Mouse (Mus musculus) myocyte (in vitro differentiated cells): ENCODE results near the gene Plekha7. TPM values are rescaled to one million over a fixed set of nuclear protein-coding genes. Genes with fewer than 3 reads are reported as not detected.

Experiments
- H3K27me3 ChIP-seq: one replicate; pipeline ENCODE4 v1.6.1; 2011; ENCODE audit not compliant: control insufficient read depth, insufficient read depth, insufficient read length
- H3K36me3 ChIP-seq: one replicate; pipeline ENCODE4 v1.6.1; 2011; ENCODE audit not compliant: control insufficient read depth, insufficient read depth
- H3K4me2 ChIP-seq: one replicate; pipeline ENCODE4 v1.6.1; 2011; ENCODE audit warnings: low read depth, control low read depth
- H3K4me3 ChIP-seq: one replicate; pipeline ENCODE4 v1.5.1; 2011; ENCODE audit warnings: mild to moderate bottlenecking, control low read depth, moderate library complexity
- H3K79me2 ChIP-seq: one replicate; pipeline ENCODE4 v1.6.1; 2011; ENCODE audit not compliant: control insufficient read depth, insufficient read depth
- H3ac ChIP-seq: one replicate; pipeline ENCODE4 v1.6.1; 2011; ENCODE audit not compliant: control insufficient read depth, insufficient read length
- CEBPB ChIP-seq: IDR thresholded peaks from 2 replicates; pipeline ENCODE4 v1.6.1; 2011; ENCODE audit warnings: mild to moderate bottlenecking, moderate library complexity; ENCODE audit not compliant: poor library complexity, insufficient read depth, severe bottlenecking
- E2F4 ChIP-seq: IDR thresholded peaks from one replicate; pipeline ENCODE4 v1.6.1; 2011; ENCODE audit warnings: mild to moderate bottlenecking, control low read depth, moderate library complexity; ENCODE audit not compliant: insufficient read depth
- MAX ChIP-seq: IDR thresholded peaks from one replicate; pipeline ENCODE4 v1.6.1; 2011; ENCODE audit warnings: low read depth, mild to moderate bottlenecking, control low read depth
- MYOD1 ChIP-seq, 3 experiments: IDR thresholded peaks; one replicate each; pipeline ENCODE4 v1.6.1; 2011; ENCODE audit warnings: control low read depth in 2 of 3, low read depth in 2 of 3, mild to moderate bottlenecking in 2 of 3, moderate library complexity in 1 of 3; ENCODE audit not compliant: insufficient read length in 2 of 3, control insufficient read depth in 1 of 3
- MYOG ChIP-seq, 3 experiments: IDR thresholded peaks; one replicate each; pipeline ENCODE4 v1.6.1; 2011; ENCODE audit warnings: control low read depth in 2 of 3, low read depth in 2 of 3, mild to moderate bottlenecking in 2 of 3; ENCODE audit not compliant: insufficient read length in 2 of 3, control insufficient read depth in 1 of 3, insufficient read depth in 1 of 3
- POLR2A ChIP-seq: IDR thresholded peaks from one replicate; pipeline ENCODE4 v1.6.1; 2011; ENCODE audit warnings: low read depth, mild to moderate bottlenecking, control low read depth, moderate library complexity; ENCODE audit not compliant: insufficient read length
- POLR2AphosphoS2 ChIP-seq: IDR thresholded peaks from one replicate; pipeline ENCODE4 v1.6.1; 2011; ENCODE audit warnings: low read depth, control low read depth; ENCODE audit not compliant: insufficient read length
- REST ChIP-seq: IDR thresholded peaks from one replicate; pipeline ENCODE4 v1.6.1; 2011; ENCODE audit warnings: mild to moderate bottlenecking, control low read depth, moderate library complexity; ENCODE audit not compliant: insufficient read depth, insufficient read length
- SRF ChIP-seq: IDR thresholded peaks from one replicate; pipeline ENCODE4 v1.6.1; 2011; ENCODE audit warnings: low read depth; ENCODE audit not compliant: control insufficient read depth, insufficient read length
- TCF12 ChIP-seq: IDR thresholded peaks from one replicate; pipeline ENCODE4 v1.6.1; 2011; ENCODE audit warnings: mild to moderate bottlenecking, control low read depth; ENCODE audit not compliant: poor library complexity, insufficient read depth, severe bottlenecking
- TCF3 ChIP-seq: IDR thresholded peaks from one replicate; pipeline ENCODE4 v1.6.1; 2011; ENCODE audit warnings: low read depth, control low read depth; ENCODE audit not compliant: insufficient read length
- USF1 ChIP-seq: IDR thresholded peaks from one replicate; pipeline ENCODE4 v1.6.1; 2011; ENCODE audit warnings: low read depth, mild to moderate bottlenecking, control low read depth, moderate library complexity
- polyA plus RNA-seq: library from polyadenylated mRNA; unstranded; fragments of >200 nt; fragmentation: generic; extraction: Trizol; gene quantifications from one replicate; pipeline ENCODE4 v1.2.1, GENCODE M21; 2012; ENCODE audit warnings: missing spikeins

The Plekha7 gene
- polyA plus RNA-seq, 1 experiment, result 2.6 TPM

GRCm38 (mm10) chr7:116278280-116278679, 29.9 kb downstream of the Plekha7 start:
- Histone ChIP-seq H3K4me3 (no peak overlapping the region), H3K79me2 (no peaks in the 10 kb centered on the region), H3K4me2 (no peak overlapping the region), H3ac (no peak overlapping the region), H3K27me3 (peaks cover 42% of the 10 kb centered on the region), H3K36me3 (no peaks in the 10 kb centered on the region)
- TF ChIP-seq REST (no peak), USF1 (no peak), POLR2A (no peak), POLR2AphosphoS2 (no peak), TCF3 (no peak), TCF12 (no peak), MAX (no peak), E2F4 (no peak), SRF (no peak), MYOD1 (IDR thresholded peaks at IDR 0.05; ENCODE audit: control insufficient read depth in 1 of 3, insufficient read length in 2 of 3, low read depth in 2 of 3) (no peak), CEBPB (no peak), MYOG (IDR thresholded peaks at IDR 0.05; ENCODE audit: control insufficient read depth in 1 of 3, insufficient read depth in 1 of 3, insufficient read length in 2 of 3, low read depth in 2 of 3) (no peak)

GRCm38 (mm10) chr7:116276315-116276714, 31.9 kb downstream of the Plekha7 start:
- TF ChIP-seq POLR2A (no peak), TCF12 (no peak), MYOG (IDR thresholded peaks at IDR 0.05; ENCODE audit: control insufficient read depth in 1 of 3, insufficient read depth in 1 of 3, insufficient read length in 2 of 3, low read depth in 2 of 3) (no peak), SRF (no peak), E2F4 (no peak), CEBPB (no peak), MAX (no peak), TCF3 (no peak), USF1 (no peak)
- Histone ChIP-seq H3K36me3 (no peaks in the 10 kb centered on the region), H3K27me3 (peaks cover 48% of the 10 kb centered on the region), H3ac (no peak overlapping the region), H3K79me2 (no peaks in the 10 kb centered on the region), H3K4me3 (no peak overlapping the region), H3K4me2 (no peak overlapping the region)

- Histone ChIP-seq H3K79me2 (no peaks in the 10 kb centered on the region), H3K27me3 (peaks cover 54% of the 10 kb centered on the region), H3ac (no peak overlapping the region), H3K4me2 (no peak overlapping the region), H3K4me3 (no peak overlapping the region), H3K36me3 (no peaks in the 10 kb centered on the region)
- no peak for TF ChIP-seq TCF12
- TF ChIP-seq POLR2AphosphoS2, result no peak
- no peak for TF ChIP-seq REST
- no peak for TF ChIP-seq TCF3
- no peak for TF ChIP-seq USF1
- TF ChIP-seq MAX, result no peak
- no peak for TF ChIP-seq SRF
- no peak for TF ChIP-seq E2F4
- no peak for TF ChIP-seq CEBPB
- TF ChIP-seq MYOG (IDR thresholded peaks at IDR 0.05; ENCODE audit: control insufficient read depth in 1 of 3, insufficient read depth in 1 of 3, insufficient read length in 2 of 3, low read depth in 2 of 3), result no peak
- TF ChIP-seq MYOD1 (IDR thresholded peaks at IDR 0.05; ENCODE audit: control insufficient read depth in 1 of 3, insufficient read length in 2 of 3, low read depth in 2 of 3), result no peak
- no peak for TF ChIP-seq POLR2A
These were observed 35.1 kb downstream of the Plekha7 start for GRCm38 (mm10) chr7:116273111-116273510.

GRCm38 (mm10) chr7:116269501-116269995, 38.6 kb downstream of the Plekha7 start:
- Histone ChIP-seq H3K27me3 (peaks cover 53% of the 10 kb centered on the region), H3K36me3 (no peaks in the 10 kb centered on the region), H3ac (no peak overlapping the region), H3K4me3 (no peak overlapping the region), H3K79me2 (no peaks in the 10 kb centered on the region), H3K4me2 (no peak overlapping the region)
- no peak for TF ChIP-seq SRF
- no peak for TF ChIP-seq POLR2A
- TF ChIP-seq TCF3, result no peak

- TF ChIP-seq CEBPB, result no peak
- no peak for TF ChIP-seq MYOG (IDR thresholded peaks at IDR 0.05; ENCODE audit: control insufficient read depth in 1 of 3, insufficient read depth in 1 of 3, insufficient read length in 2 of 3, low read depth in 2 of 3)
- no peak for TF ChIP-seq USF1
- no peak for TF ChIP-seq SRF
- no peak for TF ChIP-seq POLR2A
- TF ChIP-seq E2F4, result no peak
- TF ChIP-seq REST, result no peak
- no peak for TF ChIP-seq MYOD1 (IDR thresholded peaks at IDR 0.05; ENCODE audit: control insufficient read depth in 1 of 3, insufficient read length in 2 of 3, low read depth in 2 of 3)
- TF ChIP-seq TCF3, result no peak
- no peak for TF ChIP-seq MAX
- no peak for TF ChIP-seq TCF12
- TF ChIP-seq POLR2AphosphoS2, result no peak
- Histone ChIP-seq H3K4me2 (no peak overlapping the region), H3K79me2 (no peaks in the 10 kb centered on the region), H3ac (no peak overlapping the region), H3K27me3 (peaks cover 54% of the 10 kb centered on the region), H3K36me3 (no peaks in the 10 kb centered on the region), H3K4me3 (no peak overlapping the region)
These were observed 39.9 kb downstream of the Plekha7 start for GRCm38 (mm10) chr7:116268113-116268926.
